Comparison of ENCODE assay signal across 8 mouse cellular contexts in genomic region chr8:107824640-107825039, GRCm38 (mm10).
DNase-seq lines count a peak whose midpoint lies in the region; ATAC-seq and TF ChIP-seq lines count a peak whose summit lies in the region.

No protein-coding gene starts in this region.

- H3K9ac ChIP-seq in lung, postnatal 0 days (replicated peaks; ENCODE audit: low read depth): no peak overlapping the region
- no peak overlapping the region; the same call in 1 of the 2 replicates for H3K9ac ChIP-seq in intestine, embryonic 16.5 days (ENCODE audit: low read depth, low read length)

- no peak for TF ChIP-seq EP300 in lung, postnatal 0 days (IDR thresholded peaks at IDR 0.05)

- TF ChIP-seq CTCF in lung, postnatal 0 days (IDR thresholded peaks at IDR 0.05): no peak

- ATAC-seq in lung, postnatal 0 days: no peak
- no peak for ATAC-seq in intestine, embryonic 16.5 days

- H3K4me3 ChIP-seq in lung, postnatal 0 days (ENCODE audit: low read depth, low read length): no peak overlapping the region
- no peak overlapping the region for H3K4me3 ChIP-seq in intestine, embryonic 16.5 days (ENCODE audit: low read length)

- no peaks in the 10 kb centered on the region for H3K9me3 ChIP-seq in lung, postnatal 0 days (ENCODE audit: low read length)
- no peaks in the 10 kb centered on the region for H3K9me3 ChIP-seq in intestine, embryonic 16.5 days (ENCODE audit: control insufficient read depth, low read length)

- 2% methylated on average over 14 of the region's 14 CpGs for WGBS in lung, postnatal 0 days
- 5% methylated on average over 14 of the region's 14 CpGs for WGBS in intestine, embryonic 16.5 days

- H3K4me2 ChIP-seq in lung, postnatal 0 days (replicated peaks; ENCODE audit: low read depth, low read length): peak overlapping the region; percentile 32; the same call in 1 of the 2 replicates
- H3K4me2 ChIP-seq in intestine, embryonic 16.5 days (ENCODE audit: low read depth, low read length): peak overlapping the region; percentile 33

- DNase-seq in cerebellum, postnatal 25 days: peak; percentile 5 to 15
- DNase-seq in cerebellum, adult 8-10 months: no peak
- peak; percentile 16 for DNase-seq in lung, postnatal 0 days (ENCODE audit: low spot score)
- DNase-seq in lung, postnatal 4 days: no peak
- DNase-seq in retina, embryonic 14.5 days (ENCODE audit: low spot score): peak; percentile 50
- DNase-seq in spleen, postnatal 36 days (ENCODE audit: low spot score in 2 of 2): no peak
- DNase-seq in kidney, adult 9 months: no peak

- no peak overlapping the region for H3K27ac ChIP-seq in lung, postnatal 0 days (ENCODE audit: low read length)
- no peak overlapping the region for H3K27ac ChIP-seq in intestine, embryonic 16.5 days (ENCODE audit: low read length)

- H3K4me1 ChIP-seq in lung, postnatal 0 days (ENCODE audit: insufficient read depth, low read depth, low read length): no peaks in the 10 kb centered on the region
- no peaks in the 10 kb centered on the region for H3K4me1 ChIP-seq in intestine, embryonic 16.5 days (ENCODE audit: control insufficient read depth, insufficient read depth, low read length)

- no peaks in the 10 kb centered on the region for H3K36me3 ChIP-seq in lung, postnatal 0 days (ENCODE audit: insufficient read depth, low read length)
- H3K36me3 ChIP-seq in intestine, embryonic 16.5 days (ENCODE audit: control insufficient read depth, insufficient read depth, low read length): no peaks in the 10 kb centered on the region

- H3K27me3 ChIP-seq in lung, postnatal 0 days (replicated peaks; ENCODE audit: insufficient read depth, low read length): no peaks in the 10 kb centered on the region
- H3K27me3 ChIP-seq in intestine, embryonic 16.5 days (replicated peaks; ENCODE audit: control insufficient read depth, insufficient read depth, low read length): no peaks in the 10 kb centered on the region

Comparison
In these comparisons a context has a peak if more than half of its experiments do, and no peak if none do; other contexts are left out.
1. DNase-seq: peak in cerebellum, postnatal 25 days (2 of 2), lung, postnatal 0 days (single experiment) and retina, embryonic 14.5 days (single experiment); none in cerebellum, adult 8-10 months (single experiment), lung, postnatal 4 days (0 of 2), spleen, postnatal 36 days (0 of 2) and kidney, adult 9 months (single experiment).